Mouse (Mus musculus): ENCODE data around the gene Commd7. TPM values are rescaled to one million over a fixed set of nuclear protein-coding genes. Genes with fewer than 3 reads are reported as not detected.

The Commd7 gene
- 42.7 and 49.4 TPM in 2 replicates for polyA plus RNA-seq (2015; fragmentation: Nextera tagmentation; extraction: Ambion mirVana)

GRCm38 (mm10) chr2:153631976-153632870 is at the start of gene Commd7:
TSS of gene Commd7 (minus strand) at chr2:153632781.

GRCm38 (mm10) chr2:153649298-153650013 is 16.9 kb upstream of the Commd7 start, which contains the start of gene Dnmt3b:
TSS of gene Dnmt3b (plus strand) at chr2:153649450.

Other genes starting within 250 kb of the Commd7 start
- gene 4930404H24Rik, start 140.0 kb downstream of the Commd7 start, polyA plus RNA-seq (2015; fragmentation: Nextera tagmentation; extraction: Ambion mirVana), result not detected in 2 replicates
- 5.2 TPM in 2 replicates for gene Nol4l, start 102.8 kb downstream of the Commd7 start, polyA plus RNA-seq (2015; fragmentation: Nextera tagmentation; extraction: Ambion mirVana)
- 7.1 and 10.0 TPM in 2 replicates for gene Dnmt3b, start 16.7 kb upstream of the Commd7 start, polyA plus RNA-seq (2015; fragmentation: Nextera tagmentation; extraction: Ambion mirVana)
- gene Dnmt3c, start 63.9 kb upstream of the Commd7 start, polyA plus RNA-seq (2015; fragmentation: Nextera tagmentation; extraction: Ambion mirVana), result 1.2 and 1.4 TPM in 2 replicates
- 149 and 160 TPM in 2 replicates for gene Mapre1, start 108.5 kb upstream of the Commd7 start, polyA plus RNA-seq (2015; fragmentation: Nextera tagmentation; extraction: Ambion mirVana)
- 0.12 and 0.25 TPM in 2 replicates for gene Efcab8, start 147.2 kb upstream of the Commd7 start, polyA plus RNA-seq (2015; fragmentation: Nextera tagmentation; extraction: Ambion mirVana)
- gene Sun5, start 238.3 kb upstream of the Commd7 start, polyA plus RNA-seq (2015; fragmentation: Nextera tagmentation; extraction: Ambion mirVana), result not detected in 2 replicates
- not detected in 2 replicates for gene Bpifb2, start 242.3 kb upstream of the Commd7 start, polyA plus RNA-seq (2015; fragmentation: Nextera tagmentation; extraction: Ambion mirVana)